In the genomic region with DNA sequence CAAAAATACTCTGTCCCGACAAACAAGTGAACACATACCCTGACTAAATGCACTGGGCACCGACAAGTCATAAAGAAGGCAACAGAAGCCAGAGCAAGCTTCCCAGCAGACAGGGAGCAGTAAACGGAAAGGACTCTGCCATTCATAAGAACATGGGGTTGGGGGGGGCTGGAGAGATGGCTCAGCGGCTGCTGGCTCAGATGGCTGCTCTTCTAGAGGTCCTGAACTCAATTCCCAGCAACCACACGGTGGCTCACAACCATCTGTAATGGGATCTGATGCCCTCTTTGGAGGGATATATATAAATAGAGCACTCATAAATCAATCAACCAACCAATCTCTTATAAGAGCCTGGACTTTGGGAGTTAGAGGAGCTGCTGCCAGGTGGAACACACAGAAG, we compare ENCODE assay signal across 16 mouse cellular contexts.
"Had no signal": no experiment of that assay in that cellular context is flagged by ENCODE, and none has a peak within 500 bp of the region (broad histone marks: within the 10 kb centered on the region; RNA-seq: fewer than 3 reads in every experiment).

No protein-coding gene starts in this region.

- H3K27ac ChIP-seq: lung, embryonic 15.5 days; macrophage; midbrain, embryonic 12.5 days; midbrain, embryonic 15.5 days; neural tube, embryonic 12.5 days had no signal

- H3K9ac ChIP-seq: liver, postnatal 0 days; lung, embryonic 15.5 days; midbrain, embryonic 12.5 days; midbrain, embryonic 15.5 days; neural tube, embryonic 12.5 days had no signal

- H3K4me3 ChIP-seq: lung, embryonic 15.5 days; megakaryocyte, embryonic 14.5 days; midbrain, embryonic 12.5 days; midbrain, embryonic 15.5 days; neural tube, embryonic 12.5 days had no signal

- ATAC-seq: liver, postnatal 0 days; lung, postnatal 0 days; midbrain, embryonic 15.5 days had no signal

- H3K4me2 ChIP-seq: lung, embryonic 15.5 days; midbrain, embryonic 12.5 days; midbrain, embryonic 15.5 days; neural tube, embryonic 12.5 days had no signal

- H3K27me3 ChIP-seq: lung, embryonic 15.5 days; megakaryocyte, embryonic 14.5 days; midbrain, embryonic 12.5 days; midbrain, embryonic 15.5 days; neural tube, embryonic 12.5 days had no signal

- DNase-seq: liver, postnatal 0 days; lung, adult 2 months; lung, postnatal 14 days; lung, postnatal 36 days; right cerebral cortex, postnatal 14 days; spleen, adult 18-20 months; thymus, adult 18-20 months; thymus, postnatal 14 days; thymus, postnatal 36 days had no signal

- H3K9me3 ChIP-seq: lung, embryonic 15.5 days; megakaryocyte, embryonic 14.5 days; midbrain, embryonic 12.5 days; midbrain, embryonic 15.5 days; neural tube, embryonic 12.5 days had no signal

- H3K4me1 ChIP-seq: lung, embryonic 15.5 days; megakaryocyte, embryonic 14.5 days; midbrain, embryonic 12.5 days; midbrain, embryonic 15.5 days; neural tube, embryonic 12.5 days had no signal
